Mouse (Mus musculus) liver, postnatal 0 days (tissue): ENCODE results near the gene Ttll1.

Experiments
- CTCF ChIP-seq: sonication (generic); IDR thresholded peaks from 2 replicates; pipeline ENCODE4 v1.5.1; 2016; ENCODE audit warnings: antibody characterized with exemption, low read depth
- EP300 ChIP-seq: IDR thresholded peaks from 2 replicates; pipeline ENCODE4 v1.6.1; 2016; ENCODE audit warnings: antibody characterized with exemption, low read depth, mild to moderate bottlenecking

GRCm38 (mm10) chr15:83512489-83513281 is 2.0 kb upstream of the Ttll1 start:
- TF ChIP-seq CTCF = no peak
- no peak for TF ChIP-seq EP300
